Mouse (Mus musculus): ENCODE measurements around the gene Golga4.

The Golga4 gene

DNA sequence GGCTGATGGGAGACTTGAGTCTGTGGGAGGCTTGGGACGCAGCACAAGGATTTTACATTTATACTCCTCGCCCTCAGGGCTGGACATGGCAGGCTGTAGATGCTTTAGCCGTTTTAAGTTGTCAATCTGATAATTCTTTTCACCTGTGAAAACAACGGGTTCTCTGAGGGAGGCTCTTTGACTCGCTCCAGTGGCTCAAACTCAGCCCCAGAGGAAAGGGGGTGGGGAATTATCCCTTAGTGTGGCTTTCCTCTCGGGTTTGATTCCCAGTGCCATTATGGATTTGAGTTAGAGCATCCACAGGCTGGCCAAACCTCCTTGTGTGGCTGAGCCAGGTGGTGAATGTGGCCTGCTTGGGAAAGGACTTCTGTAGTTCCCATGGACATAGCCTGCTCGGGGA, 118.1 kb downstream of the Golga4 start:
- DNase-seq (ENCODE audit: low spot score), result no peak

DNA sequence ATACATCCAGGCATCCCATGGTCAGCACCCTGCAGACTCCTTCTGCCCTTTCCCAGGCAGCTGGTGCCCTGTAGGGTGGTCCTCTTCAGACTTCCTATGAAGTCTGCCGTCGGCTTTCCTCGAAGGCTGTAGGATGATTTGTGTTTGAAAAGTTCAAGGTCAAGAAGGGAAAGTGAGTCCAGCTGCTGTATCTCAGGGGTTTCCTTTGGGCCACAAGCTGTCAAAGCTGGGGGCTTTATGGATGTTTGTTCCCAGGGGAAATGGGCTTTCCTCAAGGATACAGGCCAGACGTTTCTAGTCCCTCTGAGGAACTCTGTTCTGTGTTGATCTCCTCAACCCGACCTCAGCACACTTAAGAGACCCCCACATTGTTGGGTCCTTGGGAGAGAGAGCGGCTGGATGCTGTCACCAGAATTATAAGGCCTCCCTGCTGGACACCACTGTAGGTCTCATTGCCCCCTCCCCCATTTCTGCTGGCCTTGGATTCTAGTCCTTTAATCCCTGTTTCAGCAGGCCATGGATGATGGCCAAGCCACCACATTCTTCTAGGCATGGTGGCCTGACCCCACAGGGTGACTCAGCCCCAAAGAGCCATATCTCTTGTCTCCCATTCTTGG, 123.8 kb downstream of the Golga4 start:
- no peak for DNase-seq (ENCODE audit: low spot score)
